Mouse (Mus musculus): ENCODE data around the gene Styk1. TPM values are rescaled to one million over a fixed set of nuclear protein-coding genes. Genes with fewer than 3 reads are reported as not detected.

Gene Styk1
- polyA plus RNA-seq (2014; fragmentation: Illumina TruSeq; extraction: RNeasy Lipid Tissue Mini Kit (QIAGEN cat#74804); ENCODE audit: low read depth, low replicate concordance): 2.7 TPM

GRCm38 (mm10) chr6:131353352-131353919 lies at the start of gene Styk1:
TSS of gene Styk1 (minus strand) at chr6:131353597.

GRCm38 (mm10) chr6:131388040-131389021 lies 34.9 kb upstream of the Styk1 start, which contains the start of gene Ybx3:
TSS of gene Ybx3 (minus strand) at chr6:131388476.

GRCm38 (mm10) chr6:131292991-131293788 lies 60.2 kb downstream of the Styk1 start, which contains the start of gene Magohb:
TSS of gene Magohb (minus strand) at chr6:131293244.

Other genes starting within 250 kb of the Styk1 start
- gene Klra2, start 106.2 kb downstream of the Styk1 start, polyA plus RNA-seq (2014; fragmentation: Illumina TruSeq; extraction: RNeasy Lipid Tissue Mini Kit (QIAGEN cat#74804); ENCODE audit: low read depth, low replicate concordance): 3.2 TPM
- gene Magohb, start 60.4 kb downstream of the Styk1 start, polyA plus RNA-seq (2014; fragmentation: Illumina TruSeq; extraction: RNeasy Lipid Tissue Mini Kit (QIAGEN cat#74804); ENCODE audit: low read depth, low replicate concordance): 22.0 TPM
- gene Ybx3, start 34.9 kb upstream of the Styk1 start, polyA plus RNA-seq (2014; fragmentation: Illumina TruSeq; extraction: RNeasy Lipid Tissue Mini Kit (QIAGEN cat#74804); ENCODE audit: low read depth, low replicate concordance): 34.8 TPM
- gene 5430401F13Rik, start 132.8 kb upstream of the Styk1 start, polyA plus RNA-seq (2014; fragmentation: Illumina TruSeq; extraction: RNeasy Lipid Tissue Mini Kit (QIAGEN cat#74804); ENCODE audit: low read depth, low replicate concordance): not detected
- gene Gm6619, start 132.8 kb upstream of the Styk1 start, polyA plus RNA-seq (2014; fragmentation: Illumina TruSeq; extraction: RNeasy Lipid Tissue Mini Kit (QIAGEN cat#74804); ENCODE audit: low read depth, low replicate concordance): not detected